Mouse (Mus musculus): ENCODE results near the gene Sept9.

DNA sequence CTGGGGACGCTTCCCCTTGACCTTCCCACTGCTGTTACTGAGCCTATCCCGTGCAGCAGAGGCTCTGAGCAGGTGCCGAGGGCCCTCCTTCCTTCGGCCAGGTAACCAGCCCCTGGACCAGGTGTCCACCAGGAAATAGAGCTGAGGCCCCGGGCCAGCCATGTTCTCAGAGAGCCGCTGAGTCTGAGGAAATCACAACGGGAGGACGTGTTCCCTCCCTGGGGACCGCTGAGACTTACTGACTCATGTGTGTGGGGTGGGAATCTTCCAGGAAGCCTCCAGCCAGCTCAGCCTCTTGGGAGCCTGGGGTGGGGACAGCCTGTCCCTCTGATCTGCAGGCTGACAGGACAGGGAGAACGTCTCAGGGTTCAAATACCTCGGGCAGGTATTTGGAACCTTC, 32.1 kb downstream of the Sept9 start:
- no peak for TF ChIP-seq GATA1 (IDR thresholded peaks at IDR 0.05; ENCODE audit: low read length)
- no peak for TF ChIP-seq TAL1 (IDR thresholded peaks at IDR 0.05; ENCODE audit: low read length)
